Mouse (Mus musculus): Measurements from ENCODE around the gene Prrc2a. TPM values are rescaled to one million over a fixed set of nuclear protein-coding genes. Genes with fewer than 3 reads are reported as not detected.

Gene Prrc2a
- 131 and 144 TPM in 2 replicates for polyA plus RNA-seq (2014; fragmentation: Nextera tagmentation; extraction: Ambion mirVana)

GRCm38 (mm10) chr17:35164568-35165450 is at the start of gene Prrc2a:
Gene Prrc2a (minus strand): TSS chr17:35164897.
- DNase-seq (ENCODE audit: low spot score) (peak; percentile 98), ATAC-seq (replicated peaks; ENCODE audit: insufficient number of reproducible peaks, low FRiP score, low TSS enrichment, low read depth) (peak; percentile 89)
- no peaks in the 10 kb centered on the region for H3K9me3 ChIP-seq (replicated peaks; ENCODE audit: control insufficient read depth, low read length)
- peak within 1 kb of the TSS; percentile 99 for H3K9ac ChIP-seq (replicated peaks; ENCODE audit: low read length)
- H3K36me3 ChIP-seq (replicated peaks; ENCODE audit: control insufficient read depth, insufficient read depth, low read depth, low read length), result peaks cover 16% of the 10 kb centered on the region
- H3K4me1 ChIP-seq (ENCODE audit: control insufficient read depth, insufficient read depth, low read length), result peaks cover 2% of the 10 kb centered on the region; the same call in 1 of the 2 replicates
- peak within 1 kb of the TSS; percentile 96 for H3K4me2 ChIP-seq (ENCODE audit: low read depth, low read length)
- H3K4me3 ChIP-seq (ENCODE audit: low read depth, low read length), result peak within 1 kb of the TSS; percentile 91
- under 1% methylated on average over 53 of the region's 89 CpGs for WGBS
- peak within 1 kb of the TSS; percentile 93 for H3K27ac ChIP-seq (replicated peaks; ENCODE audit: low read depth, low read length)
- H3K27me3 ChIP-seq (ENCODE audit: control insufficient read depth, insufficient read depth, low read length), result no peaks in the 10 kb centered on the region

GRCm38 (mm10) chr17:35213071-35213470 is 48.4 kb upstream of the Prrc2a start:
- DNase-seq (ENCODE audit: low spot score) (no peak), ATAC-seq (replicated peaks; ENCODE audit: insufficient number of reproducible peaks, low FRiP score, low TSS enrichment, low read depth) (no peak)
- H3K9me3 ChIP-seq (replicated peaks; ENCODE audit: control insufficient read depth, low read length), result no peaks in the 10 kb centered on the region
- H3K27ac ChIP-seq (replicated peaks; ENCODE audit: low read depth, low read length), result no peak overlapping the region
- no peaks in the 10 kb centered on the region for H3K36me3 ChIP-seq (replicated peaks; ENCODE audit: control insufficient read depth, insufficient read depth, low read depth, low read length)
- no peaks in the 10 kb centered on the region for H3K27me3 ChIP-seq (ENCODE audit: control insufficient read depth, insufficient read depth, low read length)
- H3K4me3 ChIP-seq (ENCODE audit: low read depth, low read length), result no peak overlapping the region
- no peak overlapping the region for H3K9ac ChIP-seq (replicated peaks; ENCODE audit: low read length)
- WGBS, result 92% methylated on average over 5 of the region's 5 CpGs
- H3K4me1 ChIP-seq (ENCODE audit: control insufficient read depth, insufficient read depth, low read length), result no peaks in the 10 kb centered on the region
- H3K4me2 ChIP-seq (ENCODE audit: low read depth, low read length), result no peak overlapping the region

GRCm38 (mm10) chr17:35210593-35210992 is 45.9 kb upstream of the Prrc2a start:
- Histone ChIP-seq H3K4me1 (ENCODE audit: control insufficient read depth, insufficient read depth, low read length) (no peaks in the 10 kb centered on the region), H3K4me3 (ENCODE audit: low read depth, low read length) (no peak overlapping the region), H3K9ac (replicated peaks; ENCODE audit: low read length) (no peak overlapping the region), H3K36me3 (replicated peaks; ENCODE audit: control insufficient read depth, insufficient read depth, low read depth, low read length) (no peaks in the 10 kb centered on the region), H3K4me2 (ENCODE audit: low read depth, low read length) (no peak overlapping the region), H3K27me3 (ENCODE audit: control insufficient read depth, insufficient read depth, low read length) (no peaks in the 10 kb centered on the region), H3K27ac (replicated peaks; ENCODE audit: low read depth, low read length) (no peak overlapping the region), H3K9me3 (replicated peaks; ENCODE audit: control insufficient read depth, low read length) (no peaks in the 10 kb centered on the region)
- no peak for DNase-seq (ENCODE audit: low spot score)
- WGBS, result 75% methylated on average over 3 of the region's 3 CpGs
- ATAC-seq (replicated peaks; ENCODE audit: insufficient number of reproducible peaks, low FRiP score, low TSS enrichment, low read depth), result no peak

GRCm38 (mm10) chr17:35209785-35210535 is 45.3 kb upstream of the Prrc2a start:
- H3K27me3 ChIP-seq (ENCODE audit: control insufficient read depth, insufficient read depth, low read length), result peaks cover 1% of the 10 kb centered on the region; the same call in 1 of the 2 replicates
- H3K4me2 ChIP-seq (ENCODE audit: low read depth, low read length), result no peak overlapping the region
- no peak for ATAC-seq (replicated peaks; ENCODE audit: insufficient number of reproducible peaks, low FRiP score, low TSS enrichment, low read depth)
- no peak overlapping the region for H3K27ac ChIP-seq (replicated peaks; ENCODE audit: low read depth, low read length)
- no peak overlapping the region for H3K9ac ChIP-seq (replicated peaks; ENCODE audit: low read length)
- WGBS, result 77% methylated on average over 12 of the region's 12 CpGs
- H3K36me3 ChIP-seq (replicated peaks; ENCODE audit: control insufficient read depth, insufficient read depth, low read depth, low read length), result no peaks in the 10 kb centered on the region
- DNase-seq (ENCODE audit: low spot score), result no peak
- H3K4me1 ChIP-seq (ENCODE audit: control insufficient read depth, insufficient read depth, low read length), result no peaks in the 10 kb centered on the region
- H3K4me3 ChIP-seq (ENCODE audit: low read depth, low read length), result no peak overlapping the region
- no peaks in the 10 kb centered on the region for H3K9me3 ChIP-seq (replicated peaks; ENCODE audit: control insufficient read depth, low read length)

GRCm38 (mm10) chr17:35205380-35205769 is 40.7 kb upstream of the Prrc2a start:
- Histone ChIP-seq H3K36me3 (replicated peaks; ENCODE audit: control insufficient read depth, insufficient read depth, low read depth, low read length) (no peaks in the 10 kb centered on the region), H3K27ac (replicated peaks; ENCODE audit: low read depth, low read length) (no peak overlapping the region), H3K27me3 (ENCODE audit: control insufficient read depth, insufficient read depth, low read length) (peaks cover 8% of the 10 kb centered on the region), H3K4me1 (ENCODE audit: control insufficient read depth, insufficient read depth, low read length) (no peaks in the 10 kb centered on the region), H3K4me2 (ENCODE audit: low read depth, low read length) (no peak overlapping the region), H3K9me3 (replicated peaks; ENCODE audit: control insufficient read depth, low read length) (no peaks in the 10 kb centered on the region), H3K4me3 (ENCODE audit: low read depth, low read length) (no peak overlapping the region), H3K9ac (replicated peaks; ENCODE audit: low read length) (no peak overlapping the region)
- no peak for DNase-seq (ENCODE audit: low spot score)
- ATAC-seq (replicated peaks; ENCODE audit: insufficient number of reproducible peaks, low FRiP score, low TSS enrichment, low read depth), result no peak
- 49% methylated on average over 10 of the region's 10 CpGs for WGBS

GRCm38 (mm10) chr17:35204494-35205379 is 40.0 kb upstream of the Prrc2a start, which contains the start of gene Lta:
Gene Lta (minus strand): TSS chr17:35205351.
- DNase-seq (ENCODE audit: low spot score) (no peak), ATAC-seq (replicated peaks; ENCODE audit: insufficient number of reproducible peaks, low FRiP score, low TSS enrichment, low read depth) (no peak)
- no peaks in the 10 kb centered on the region for H3K4me1 ChIP-seq (ENCODE audit: control insufficient read depth, insufficient read depth, low read length)
- no peak within 1 kb of the TSS for H3K4me2 ChIP-seq (ENCODE audit: low read depth, low read length)
- WGBS, result 18% methylated on average over 20 of the region's 20 CpGs
- H3K27ac ChIP-seq (replicated peaks; ENCODE audit: low read depth, low read length), result no peak within 1 kb of the TSS
- no peak within 1 kb of the TSS; the same call in 1 of the 2 replicates for H3K9ac ChIP-seq (replicated peaks; ENCODE audit: low read length)
- no peak within 1 kb of the TSS for H3K4me3 ChIP-seq (ENCODE audit: low read depth, low read length)
- H3K9me3 ChIP-seq (replicated peaks; ENCODE audit: control insufficient read depth, low read length), result no peaks in the 10 kb centered on the region
- H3K27me3 ChIP-seq (ENCODE audit: control insufficient read depth, insufficient read depth, low read length), result peaks cover 8% of the 10 kb centered on the region
- H3K36me3 ChIP-seq (replicated peaks; ENCODE audit: control insufficient read depth, insufficient read depth, low read depth, low read length), result no peaks in the 10 kb centered on the region

GRCm38 (mm10) chr17:35202442-35202841 is 37.7 kb upstream of the Prrc2a start:
- no peak overlapping the region for H3K9ac ChIP-seq (replicated peaks; ENCODE audit: low read length)
- ATAC-seq (replicated peaks; ENCODE audit: insufficient number of reproducible peaks, low FRiP score, low TSS enrichment, low read depth) (no peak), DNase-seq (ENCODE audit: low spot score) (no peak)
- H3K4me3 ChIP-seq (ENCODE audit: low read depth, low read length), result no peak overlapping the region
- no peaks in the 10 kb centered on the region for H3K36me3 ChIP-seq (replicated peaks; ENCODE audit: control insufficient read depth, insufficient read depth, low read depth, low read length)
- no peak overlapping the region for H3K27ac ChIP-seq (replicated peaks; ENCODE audit: low read depth, low read length)
- H3K4me2 ChIP-seq (ENCODE audit: low read depth, low read length), result no peak overlapping the region
- peaks cover 8% of the 10 kb centered on the region for H3K27me3 ChIP-seq (ENCODE audit: control insufficient read depth, insufficient read depth, low read length)
- no peaks in the 10 kb centered on the region for H3K9me3 ChIP-seq (replicated peaks; ENCODE audit: control insufficient read depth, low read length)
- 89% methylated on average over 4 of the region's 4 CpGs for WGBS
- no peaks in the 10 kb centered on the region for H3K4me1 ChIP-seq (ENCODE audit: control insufficient read depth, insufficient read depth, low read length)
